Mouse (Mus musculus): Measurements from ENCODE around the gene Gm20479.
A peak's percentile ranks its signal among the peaks of the same experiment; 100 is the strongest.

The Gm20479 gene

DNA sequence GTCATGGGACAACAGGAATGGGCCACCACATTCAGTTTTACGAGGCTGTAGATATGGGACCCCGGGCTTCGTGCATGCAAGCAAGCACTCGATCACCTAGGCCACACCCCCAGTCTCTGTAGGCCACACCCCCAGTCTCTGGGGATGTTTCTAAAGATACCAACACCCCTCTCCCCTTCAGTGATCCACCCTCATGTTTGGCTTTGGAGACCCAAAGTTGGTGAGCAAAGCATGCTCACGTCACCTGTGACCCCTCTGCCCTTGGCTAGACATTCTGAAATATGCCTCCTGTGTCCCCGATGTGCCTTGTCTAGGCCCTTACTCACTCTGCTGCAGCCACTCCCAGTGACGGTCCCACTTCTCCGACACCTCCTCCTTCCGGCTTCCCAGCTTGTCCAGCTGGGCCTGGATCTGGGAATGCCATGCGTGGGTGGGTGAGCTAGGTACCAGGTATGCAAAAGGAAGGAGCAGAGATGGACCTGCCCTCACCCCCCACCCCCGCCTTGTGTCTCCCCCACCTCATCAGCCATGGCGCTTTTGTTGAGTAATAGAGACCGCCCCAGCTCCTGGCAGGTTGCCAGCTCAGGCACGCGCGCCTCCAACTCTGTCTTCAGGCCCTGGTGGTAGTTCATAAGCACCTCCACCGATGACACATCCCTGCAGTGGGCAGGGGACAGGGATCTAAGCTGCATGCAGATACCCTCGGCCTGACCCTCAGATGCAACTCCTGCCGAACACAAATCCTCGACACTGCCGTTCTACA, 9.0 kb upstream of the Gm20479 start:
- DNase-seq = peak; percentile 43 to 47

- no peak for DNase-seq
Measured at GRCm38 (mm10) chr7:27364379-27364778, 7.2 kb upstream of the Gm20479 start.

GRCm38 (mm10) chr7:27361283-27361946, 4.2 kb upstream of the Gm20479 start:
- DNase-seq = peak; percentile 100

GRCm38 (mm10) chr7:27360749-27361148, 3.5 kb upstream of the Gm20479 start:
- no peak for DNase-seq

DNA sequence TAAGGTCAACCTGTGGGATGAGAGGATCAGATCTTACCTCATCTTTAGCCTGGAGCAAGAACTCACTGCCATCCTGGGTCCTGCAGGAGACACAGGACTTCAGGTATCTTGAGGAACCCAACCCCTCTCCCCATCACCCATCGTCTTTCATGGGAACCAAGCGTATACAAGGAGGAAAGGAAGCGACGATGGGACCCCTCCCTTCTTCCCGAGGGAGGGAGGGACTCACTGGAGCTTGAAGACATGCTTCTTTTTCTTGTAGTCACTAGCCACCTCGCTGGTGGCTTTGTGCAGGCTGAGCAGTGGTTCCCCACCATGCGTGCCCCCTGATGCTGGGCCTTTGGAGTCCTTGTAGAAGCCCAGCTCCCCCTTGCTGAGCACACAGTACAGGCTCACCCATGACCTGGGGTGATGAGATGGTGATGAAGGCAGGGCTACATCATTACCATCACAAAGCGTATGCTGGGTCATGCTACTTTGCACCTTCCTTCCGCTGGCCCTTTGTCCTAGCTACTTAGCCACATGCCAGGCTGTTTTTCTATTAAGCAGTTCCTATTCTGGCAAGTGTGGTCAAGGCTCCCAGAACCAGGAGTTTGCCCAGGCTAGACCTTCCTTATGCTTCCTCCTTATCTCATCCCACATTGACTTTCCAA, 2.6 kb upstream of the Gm20479 start:
- DNase-seq = no peak

DNA sequence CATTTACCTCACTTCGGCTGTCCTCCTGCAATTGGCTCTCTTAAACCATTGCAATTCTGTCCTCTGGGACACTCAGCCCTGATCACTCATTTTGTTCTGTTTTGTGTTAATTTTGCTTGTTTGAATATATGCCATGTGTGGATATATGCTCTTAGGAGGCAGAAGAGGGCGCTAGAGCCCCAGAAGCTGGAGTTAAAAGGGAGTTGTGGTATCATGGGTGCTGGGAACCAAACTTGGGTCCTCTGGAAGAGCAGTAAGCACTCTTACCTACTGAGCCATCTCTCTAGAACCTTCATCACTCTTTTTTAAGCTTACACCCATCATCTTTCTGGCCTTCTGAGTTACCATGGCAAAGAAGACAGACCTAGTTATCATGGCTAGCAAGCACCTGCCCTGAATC, 1.9 kb upstream of the Gm20479 start:
- DNase-seq = no peak

DNA sequence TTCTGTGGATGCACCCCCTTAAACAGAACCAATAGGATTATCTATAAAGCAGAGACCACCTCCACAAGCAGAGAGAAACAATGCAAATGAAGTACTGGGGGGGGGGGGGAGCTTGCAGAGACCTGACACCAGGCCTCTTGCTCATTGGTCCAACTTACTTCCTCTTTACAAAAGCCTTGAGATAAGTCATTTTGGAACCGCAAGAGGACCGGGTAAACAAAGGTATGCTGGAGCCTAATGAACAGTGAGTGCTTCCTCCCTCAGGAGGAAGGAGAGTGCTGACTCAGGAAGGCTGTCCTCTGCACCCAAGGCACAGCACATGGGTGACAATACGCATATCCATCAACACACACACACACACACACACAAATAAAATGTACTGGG, 368 bp upstream of the Gm20479 start:
- DNase-seq = no peak

- DNase-seq = peak; percentile 63 to 72
Measured at GRCm38 (mm10) chr7:27356248-27356647, 971 bp downstream of the Gm20479 start.

- DNase-seq = peak; percentile 88 to 92
Measured at GRCm38 (mm10) chr7:27355745-27356240, 1.4 kb downstream of the Gm20479 start, which contains the start of gene Shkbp1. TSS of gene Shkbp1 (minus strand) at chr7:27356019.

GRCm38 (mm10) chr7:27355261-27355660, 2.0 kb downstream of the Gm20479 start:
- DNase-seq = no peak

- no peak for DNase-seq
Measured at GRCm38 (mm10) chr7:27354783-27355182, 2.4 kb downstream of the Gm20479 start.

- peak in 1 of 2 experiments; percentile 37 for DNase-seq
Measured at GRCm38 (mm10) chr7:27354144-27354543, 3.1 kb downstream of the Gm20479 start.

GRCm38 (mm10) chr7:27345444-27345843, 11.8 kb downstream of the Gm20479 start:
- peak in 1 of 2 experiments; percentile 47 for DNase-seq

DNA sequence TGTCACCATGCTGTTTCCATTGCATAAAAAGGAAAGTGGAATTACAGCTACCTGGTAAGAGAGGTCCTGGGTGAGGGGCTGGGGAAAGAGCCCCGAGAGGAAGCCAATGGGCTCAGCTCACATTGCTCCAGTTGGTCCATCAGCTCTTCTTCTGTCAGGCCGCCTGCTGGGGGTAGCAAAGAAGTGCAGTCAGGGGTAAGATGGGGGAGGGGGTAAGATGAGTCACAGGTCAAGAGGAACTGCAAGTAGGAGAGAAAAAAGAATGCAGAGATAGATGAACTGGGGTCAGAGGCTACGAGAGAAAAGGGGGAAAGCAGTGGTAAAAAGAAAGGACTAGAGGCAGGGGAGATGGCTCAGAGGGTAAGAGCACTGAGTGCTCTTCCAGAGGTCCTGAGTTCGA, 14.6 kb downstream of the Gm20479 start:
- DNase-seq = no peak

GRCm38 (mm10) chr7:27339519-27339918, 17.7 kb downstream of the Gm20479 start:
- DNase-seq = no peak

DNA sequence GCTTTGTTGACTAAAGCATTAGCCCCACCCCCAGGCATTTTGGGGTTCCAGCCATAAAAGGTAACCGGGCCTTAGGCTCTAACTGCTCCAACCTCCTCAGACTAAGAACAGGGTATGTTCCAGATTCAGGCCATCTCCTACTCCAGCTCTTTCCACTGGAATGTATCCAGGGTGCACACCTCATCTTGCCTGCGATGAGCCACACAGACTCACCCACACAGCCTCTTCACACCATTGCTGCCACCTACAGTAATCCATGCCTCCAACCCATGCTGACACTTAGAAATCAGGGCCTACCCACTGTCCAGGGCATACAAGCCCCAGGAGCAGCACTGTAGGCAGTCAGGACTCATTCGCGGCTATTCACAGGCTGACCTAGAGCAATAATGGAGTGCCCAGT, 18.1 kb downstream of the Gm20479 start:
- no peak for DNase-seq

GRCm38 (mm10) chr7:27337175-27337853, 19.9 kb downstream of the Gm20479 start, which contains the start of gene Ltbp4:
TSS of gene Ltbp4 (minus strand) at chr7:27337692.
- peak; percentile 73 to 85 for DNase-seq

DNA sequence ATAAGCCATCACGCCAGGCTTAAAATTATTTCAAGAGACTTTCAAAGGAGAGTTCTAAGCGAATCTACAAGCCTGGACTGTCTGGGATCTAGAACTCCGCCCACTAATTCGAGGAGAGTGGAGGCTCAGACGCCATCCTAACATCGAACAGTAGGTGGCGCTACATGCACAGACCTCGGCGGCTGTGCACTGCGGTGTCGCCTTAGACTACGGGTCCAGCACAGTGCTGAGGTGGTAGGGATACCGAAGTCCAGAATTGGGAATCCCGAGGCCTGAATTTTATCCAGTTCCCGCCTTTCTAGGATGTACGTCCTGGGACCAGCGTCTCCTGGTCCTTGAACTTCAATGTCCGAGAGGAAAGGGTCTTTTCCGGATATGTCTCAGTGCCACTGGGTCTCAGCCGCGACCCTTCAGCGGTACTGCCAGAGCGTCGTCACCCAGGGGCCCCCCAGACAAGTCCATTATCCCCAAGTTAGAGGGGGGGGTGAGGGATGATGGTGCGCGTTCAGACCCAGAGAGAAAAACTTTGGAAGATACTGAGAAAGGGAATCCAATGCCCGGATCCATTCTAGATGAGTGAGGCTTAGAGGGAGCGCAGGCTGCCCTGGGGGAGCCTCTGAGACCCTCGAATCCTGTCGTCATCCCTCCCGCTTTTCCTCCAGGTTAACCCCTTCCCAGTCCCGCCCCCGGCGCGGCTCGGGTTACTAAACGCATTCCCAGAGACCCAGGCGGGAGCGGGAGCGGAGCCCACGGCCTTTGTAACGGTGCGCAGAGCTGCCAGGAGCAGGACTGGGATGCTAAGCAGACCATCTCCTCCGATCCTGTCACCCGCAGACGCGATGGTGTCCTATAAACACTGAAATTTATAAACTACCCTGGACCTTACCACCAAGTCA, 21.0 kb downstream of the Gm20479 start:
- peak; percentile 95 for DNase-seq

DNA sequence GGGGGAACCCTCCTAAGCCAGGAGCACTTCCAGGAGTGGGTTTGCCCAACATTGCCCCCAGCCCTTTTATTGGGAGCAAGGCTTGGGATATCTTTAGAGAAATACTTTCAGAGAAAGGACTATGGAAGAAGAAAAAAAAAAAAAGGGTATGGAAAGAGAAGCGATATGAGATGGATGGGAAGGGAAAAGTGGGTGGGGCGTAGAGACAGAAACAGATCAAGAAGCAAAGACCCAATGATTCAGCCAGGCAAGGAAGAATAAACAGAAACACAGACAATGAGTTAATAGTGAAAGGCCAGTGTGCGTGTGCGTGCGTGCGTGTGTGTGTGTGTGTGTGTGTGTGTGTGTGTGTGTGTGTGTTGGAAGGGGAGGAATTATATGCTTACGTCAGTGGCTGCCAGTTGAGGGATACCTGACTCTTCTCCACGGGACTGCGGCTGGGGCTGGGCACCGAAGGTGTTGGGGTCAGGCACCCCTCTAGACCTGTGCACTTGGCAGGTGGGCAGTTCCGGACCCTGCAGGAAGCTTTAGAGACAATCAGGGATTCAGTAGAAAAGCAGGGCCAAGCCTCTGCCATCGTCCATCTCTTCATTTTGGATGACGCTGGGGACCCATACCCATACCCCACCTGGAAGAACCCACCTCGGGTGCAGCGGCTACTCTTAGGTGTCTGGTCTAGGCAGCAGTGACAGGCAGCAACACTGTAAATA, 22.1 kb downstream of the Gm20479 start:
- DNase-seq = no peak

GRCm38 (mm10) chr7:27334405-27334911, 22.8 kb downstream of the Gm20479 start:
- peak; percentile 49 to 63 for DNase-seq
